Mouse (Mus musculus) adrenal gland, postnatal 25 days (tissue): ENCODE results near the gene Rpl29. TPM values are rescaled to one million over a fixed set of nuclear protein-coding genes. Genes with fewer than 3 reads are reported as not detected.

Source experiments
- DNase-seq: peaks from one replicate; pipeline ENCODE4 v3.0.0; 2021; ENCODE audit warnings: mixed read lengths
- total RNA-seq: library from RNA; stranded (reverse); gene quantifications from 2 replicates; pipeline ENCODE4 v1.2.3, GENCODE M21; 2021

The Rpl29 gene
- total RNA-seq, 1 experiment from 2014 or later, result 413 TPM

DNA sequence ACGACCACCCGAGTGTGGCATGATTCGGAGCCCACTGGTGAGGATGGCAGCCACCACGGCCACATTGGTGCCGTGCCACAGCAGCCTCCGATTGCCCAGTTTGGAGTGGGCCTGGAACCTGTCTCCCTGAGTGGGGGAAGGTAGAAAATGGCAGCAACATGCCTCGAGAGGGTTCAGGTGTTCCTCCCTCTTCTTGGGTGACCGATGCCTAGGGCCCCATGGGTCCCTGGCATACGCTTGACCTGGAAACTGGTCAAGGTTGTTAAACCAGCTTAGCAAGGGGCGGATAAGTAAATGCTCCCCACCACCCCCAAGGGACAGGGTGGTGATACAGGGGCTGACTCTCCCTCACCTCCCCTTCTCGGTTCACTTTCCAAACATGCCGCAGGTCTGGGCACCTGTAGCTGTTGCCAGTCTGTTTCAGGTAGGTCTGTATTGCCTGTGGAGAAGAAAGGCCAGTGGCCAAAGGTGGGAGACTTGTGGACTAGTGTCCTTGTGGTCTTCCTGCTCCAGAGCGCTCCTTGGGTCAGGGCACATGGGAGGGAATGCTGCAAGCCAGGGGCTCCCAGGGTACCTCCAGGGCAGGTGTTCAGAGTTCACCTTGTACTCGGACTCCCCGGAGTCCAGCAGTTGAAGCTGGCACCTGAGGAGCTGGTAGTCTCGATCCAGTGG, 44.0 kb downstream of the Rpl29 start:
- no peak for DNase-seq

- DNase-seq, result no peak
Measured at GRCm38 (mm10) chr9:106473753-106474105, 44.5 kb downstream of the Rpl29 start.

DNA sequence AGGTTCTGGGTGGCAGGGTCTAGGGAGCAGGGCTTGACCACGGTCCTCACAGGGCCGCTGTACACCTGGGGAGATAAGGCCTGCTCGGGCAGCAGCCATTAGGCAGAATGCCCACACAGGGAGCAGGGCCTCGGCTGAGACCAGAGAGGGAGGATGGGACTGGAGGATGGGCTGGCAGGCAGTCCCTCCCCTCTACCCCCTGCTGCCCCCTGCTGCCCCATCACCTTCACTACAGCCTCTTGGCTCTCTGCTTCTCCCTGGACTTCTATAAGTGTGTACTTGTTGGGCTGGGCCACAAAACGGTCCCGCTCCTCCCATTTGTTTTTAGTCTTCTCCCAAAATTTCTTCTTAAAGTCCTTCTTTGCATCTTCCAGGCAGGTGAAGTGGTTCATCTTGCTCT, 45.2 kb downstream of the Rpl29 start:
- DNase-seq, result peak; percentile 66

DNA sequence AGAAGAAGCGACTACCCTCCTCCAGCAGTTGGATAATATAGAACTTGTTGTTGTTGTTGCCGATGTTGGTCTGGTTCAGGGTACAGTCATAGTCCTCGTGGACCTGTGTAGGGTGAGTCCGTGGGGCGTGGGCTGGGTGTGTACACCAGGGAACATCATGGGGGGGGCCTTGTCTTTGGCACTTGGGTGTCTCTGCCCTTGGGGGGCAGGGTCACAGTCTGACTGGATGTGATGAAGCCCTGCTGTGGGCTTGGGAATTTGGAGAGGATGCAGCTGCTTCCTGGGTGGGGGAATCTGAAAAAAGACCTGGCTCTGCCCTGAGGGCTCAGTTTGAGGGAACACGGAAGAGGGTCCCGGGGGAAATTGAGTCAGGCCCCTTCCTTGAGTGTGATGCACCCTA, 45.8 kb downstream of the Rpl29 start:
- DNase-seq, result peak; percentile 20

DNA sequence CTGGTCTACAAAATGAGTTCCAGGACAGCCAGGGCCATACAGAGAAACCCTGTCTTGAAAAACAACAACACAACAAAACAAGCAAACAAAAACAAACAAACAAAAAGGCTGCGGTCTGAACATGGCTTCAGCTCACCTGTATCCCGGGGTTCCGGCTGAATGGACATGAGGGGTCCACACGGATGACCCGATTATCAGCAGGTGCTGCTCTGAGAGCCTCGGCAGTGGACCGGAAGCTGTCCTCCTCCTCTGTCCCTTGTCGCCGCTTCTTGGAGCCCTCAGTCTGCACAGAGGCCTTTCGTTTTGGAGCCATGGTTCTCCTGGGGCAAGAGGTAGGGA, 46.4 kb downstream of the Rpl29 start, which contains the start of gene Rrp9:
TSS of gene Rrp9 (plus strand) at position 301 of the 339 bp plus-strand sequence.
- DNase-seq, result no peak

GRCm38 (mm10) chr9:106476002-106476923, 47.0 kb downstream of the Rpl29 start:
- peak; percentile 60 for DNase-seq

- DNase-seq, result peak; percentile 97
Measured at GRCm38 (mm10) chr9:106476924-106477484, 47.8 kb downstream of the Rpl29 start, which contains the start of gene Parp3. Gene Parp3 (minus strand): TSS chr9:106476949.

- no peak for DNase-seq
Measured at GRCm38 (mm10) chr9:106477649-106478048, 48.4 kb downstream of the Rpl29 start.

GRCm38 (mm10) chr9:106478101-106478500, 48.8 kb downstream of the Rpl29 start:
- DNase-seq, result no peak

DNA sequence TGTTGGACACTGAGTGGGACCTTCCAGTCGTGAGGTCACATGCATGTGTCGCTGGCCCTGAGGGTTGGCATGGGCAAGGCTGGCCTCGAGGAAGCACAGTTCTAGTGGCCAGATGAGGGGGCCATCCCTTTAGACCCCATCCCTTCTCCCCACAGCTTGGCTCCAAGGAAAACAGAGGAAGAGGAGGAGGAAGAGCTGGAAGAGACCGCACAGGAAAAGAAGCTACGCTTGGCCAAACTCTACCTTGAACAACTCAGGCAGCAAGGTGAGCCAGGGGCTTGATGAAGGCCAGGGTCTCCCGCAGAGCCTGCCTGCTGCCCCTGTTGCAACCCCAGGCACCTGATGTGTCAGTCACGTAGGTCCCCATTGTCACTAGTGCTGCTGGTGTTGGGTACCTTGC, 51.3 kb downstream of the Rpl29 start:
- no peak for DNase-seq

- DNase-seq, result no peak
Measured at GRCm38 (mm10) chr9:106481075-106481474, 51.8 kb downstream of the Rpl29 start.

Other genes with a start within 250 kb of the Rpl29 start
- 119 and 156 TPM in 2 replicates for gene Ppm1m, start 229.7 kb upstream of the Rpl29 start, total RNA-seq
- 111 and 128 TPM in 2 replicates for gene Twf2, start 226.3 kb upstream of the Rpl29 start, total RNA-seq
- gene Tlr9, start 206.9 kb upstream of the Rpl29 start, total RNA-seq, result 0.67 and 0.85 TPM in 2 replicates
- 769 and 1,285 TPM in 2 replicates for gene Alas1, start 180.8 kb upstream of the Rpl29 start, total RNA-seq
- gene Poc1a, start 148.4 kb upstream of the Rpl29 start, total RNA-seq, result 4.4 and 6.3 TPM in 2 replicates
- 16.7 and 20.6 TPM in 2 replicates for gene Dusp7, start 60.8 kb upstream of the Rpl29 start, total RNA-seq
- 17.0 and 20.6 TPM in 2 replicates for gene Acy1, start 8.9 kb downstream of the Rpl29 start, total RNA-seq
- 38.0 and 53.8 TPM in 2 replicates for gene Abhd14b, start 18.0 kb downstream of the Rpl29 start, total RNA-seq
- 21.7 and 23.1 TPM in 2 replicates for gene Abhd14a, start 18.2 kb downstream of the Rpl29 start, total RNA-seq
- gene Pcbp4, start 23.8 kb downstream of the Rpl29 start, total RNA-seq, result 26.8 and 29.9 TPM in 2 replicates
- 0.21 TPM in 1 of 2 replicates, not detected in the other for gene Gpr62, start 36.5 kb downstream of the Rpl29 start, total RNA-seq
- 35.9 and 41.5 TPM in 2 replicates for gene Rrp9, start 46.5 kb downstream of the Rpl29 start, total RNA-seq
- gene Parp3, start 47.5 kb downstream of the Rpl29 start, total RNA-seq, result 37.4 and 38.7 TPM in 2 replicates
- gene Iqcf1, start 70.5 kb downstream of the Rpl29 start, total RNA-seq, result not detected in 2 replicates
- gene Iqcf5, start 85.1 kb downstream of the Rpl29 start, total RNA-seq, result not detected in 2 replicates
- not detected in 2 replicates for gene Iqcf3, start 132.2 kb downstream of the Rpl29 start, total RNA-seq
- gene Iqcf4, start 141.5 kb downstream of the Rpl29 start, total RNA-seq, result not detected in 2 replicates
- gene Iqcf6, start 197.1 kb downstream of the Rpl29 start, total RNA-seq, result not detected in 2 replicates
- not detected in 2 replicates for gene Grm2, start 226.6 kb downstream of the Rpl29 start, total RNA-seq